Mouse (Mus musculus) MEL (cell line): Measurements from ENCODE around the gene Nanp. TPM values are rescaled to one million over a fixed set of nuclear protein-coding genes. Genes with fewer than 3 reads are reported as not detected.
A peak's percentile ranks its signal among the peaks of the same experiment; 100 is the strongest.

Experiments used
- DNase-seq: peaks from one replicate; pipeline ENCODE4 v3.0.0; 2011; ENCODE audit warnings: low read depth, low spot score
- H3K27ac ChIP-seq: 2 replicates; pipeline ENCODE4 v1.5.1; 2012; ENCODE audit warnings: low read depth, mild to moderate bottlenecking, control low read depth, low read length, moderate library complexity; ENCODE audit not compliant: control insufficient read depth
- H3K27me3 ChIP-seq, 2 experiments: fragments of 150-350 bp in 1 of 2; sonication (generic) in 1 of 2; 2 replicates each; pipeline ENCODE4 v1.6.1; 2012; ENCODE audit warnings: low read length in 2 of 2, mild to moderate bottlenecking in 2 of 2, improper control_type of control experiment in 1 of 2, moderate library complexity in 1 of 2; ENCODE audit not compliant: insufficient read depth in 2 of 2, control insufficient read depth in 1 of 2
- H3K36me3 ChIP-seq, 2 experiments: 2 replicates each; pipeline ENCODE4 v1.6.1; 2012 to 2014; ENCODE audit warnings: low read length in 2 of 2, improper control_type of control experiment in 1 of 2, inconsistent platforms in 1 of 2, mild to moderate bottlenecking in 1 of 2; ENCODE audit not compliant: insufficient read depth in 2 of 2, control insufficient read depth in 1 of 2
- H3K4me1 ChIP-seq, 2 experiments: fragments of 150-350 bp in 1 of 2; sonication (generic) in 1 of 2; 2 replicates each; pipeline ENCODE4 v1.6.1; 2012; ENCODE audit warnings: low read length in 2 of 2, improper control_type of control experiment in 1 of 2, mild to moderate bottlenecking in 1 of 2; ENCODE audit not compliant: insufficient read depth in 2 of 2, control insufficient read depth in 1 of 2
- H3K4me3 ChIP-seq, 2 experiments: fragments of 150-350 bp in 1 of 2; sonication (generic) in 1 of 2; 2 replicates each; pipeline ENCODE4 v1.5.1; 2012; ENCODE audit warnings: low read depth in 2 of 2, low read length in 2 of 2, mild to moderate bottlenecking in 2 of 2, moderate library complexity in 2 of 2, control low read depth in 1 of 2, improper control_type of control experiment in 1 of 2; ENCODE audit not compliant: control insufficient read depth in 1 of 2, insufficient read depth in 1 of 2
- H3K79me2 ChIP-seq: 2 replicates; pipeline ENCODE4 v1.6.1; 2012; ENCODE audit warnings: mild to moderate bottlenecking, low read length, moderate library complexity; ENCODE audit not compliant: control insufficient read depth, poor library complexity, insufficient read depth
- H3K9ac ChIP-seq: 2 replicates; pipeline ENCODE4 v1.6.1; 2012; ENCODE audit warnings: low read depth, mild to moderate bottlenecking, control low read depth, low read length, moderate library complexity; ENCODE audit not compliant: control insufficient read depth, poor library complexity, severe bottlenecking
- H3K9me3 ChIP-seq: fragments of 150-350 bp; sonication (generic); replicated peaks from 2 replicates; pipeline ENCODE4 v1.6.1; 2012; ENCODE audit warnings: mild to moderate bottlenecking, low read length, improper control_type of control experiment, moderate library complexity; ENCODE audit not compliant: insufficient read depth
- E2F4 ChIP-seq: IDR thresholded peaks from 2 replicates; pipeline ENCODE4 v1.6.1; 2011; ENCODE audit warnings: low read depth, low read length, improper control_type of control experiment, borderline replicate concordance
- EP300 ChIP-seq, 2 experiments: IDR thresholded peaks; 2 replicates each; pipeline ENCODE4 v1.6.1; 2011; ENCODE audit warnings: improper control_type of control experiment in 2 of 2, low read length in 2 of 2, low read depth in 1 of 2, mild to moderate bottlenecking in 1 of 2
- GATA1 ChIP-seq: IDR thresholded peaks from 2 replicates; pipeline ENCODE4 v1.6.1; 2011; ENCODE audit warnings: low read depth, low read length, improper control_type of control experiment
- HCFC1 ChIP-seq: IDR thresholded peaks from 2 replicates; pipeline ENCODE4 v1.6.1; 2012; ENCODE audit warnings: low read depth, mild to moderate bottlenecking, inconsistent platforms, low read length, improper control_type of control experiment, moderate library complexity
- JUND ChIP-seq: IDR thresholded peaks from 2 replicates; pipeline ENCODE4 v1.6.1; 2011; ENCODE audit warnings: low read depth, mild to moderate bottlenecking, improper control_type of control experiment, low read length
- MAFK ChIP-seq: IDR thresholded peaks from 2 replicates; pipeline ENCODE4 v1.6.1; 2011; ENCODE audit warnings: low read depth, mild to moderate bottlenecking, low read length, improper control_type of control experiment, borderline replicate concordance
- MAZ ChIP-seq: IDR thresholded peaks from 2 replicates; pipeline ENCODE4 v1.6.1; 2012; ENCODE audit warnings: low read depth, mild to moderate bottlenecking, inconsistent platforms, low read length, improper control_type of control experiment
- MEF2A ChIP-seq: IDR thresholded peaks from 2 replicates; pipeline ENCODE4 v1.6.1; 2014; ENCODE audit warnings: low read depth, mild to moderate bottlenecking, inconsistent platforms, low read length, improper control_type of control experiment; ENCODE audit not compliant: poor library complexity, insufficient replicate concordance, severe bottlenecking; ENCODE audit errors: extremely low read depth
- MXI1 ChIP-seq: IDR thresholded peaks from 2 replicates; pipeline ENCODE4 v1.6.1; 2011; ENCODE audit warnings: mild to moderate bottlenecking, low read depth, low read length, improper control_type of control experiment
- MYB ChIP-seq: IDR thresholded peaks from 2 replicates; pipeline ENCODE4 v1.6.1; 2011; ENCODE audit warnings: mild to moderate bottlenecking, low read depth, low read length, improper control_type of control experiment
- RCOR1 ChIP-seq: IDR thresholded peaks from 2 replicates; pipeline ENCODE4 v1.6.1; 2012; ENCODE audit warnings: low read depth, mild to moderate bottlenecking, inconsistent platforms, low read length, improper control_type of control experiment
- SIN3A ChIP-seq: IDR thresholded peaks from 2 replicates; pipeline ENCODE4 v1.6.1; 2012; ENCODE audit warnings: low read length, improper control_type of control experiment, inconsistent platforms
- TAL1 ChIP-seq: IDR thresholded peaks from 2 replicates; pipeline ENCODE4 v1.6.1; 2012; ENCODE audit warnings: mild to moderate bottlenecking, inconsistent platforms, low read length, moderate library complexity, mixed read lengths
- ZC3H11A ChIP-seq: IDR thresholded peaks from 2 replicates; pipeline ENCODE4 v1.6.1; 2012; ENCODE audit warnings: low read depth, mild to moderate bottlenecking, inconsistent platforms, low read length, improper control_type of control experiment
- ZMIZ1 ChIP-seq: IDR thresholded peaks from 2 replicates; pipeline ENCODE4 v1.6.1; 2012; ENCODE audit warnings: low read depth, mild to moderate bottlenecking, inconsistent platforms, low read length, improper control_type of control experiment, moderate library complexity
- polyA plus RNA-seq, 2 experiments: library from polyadenylated mRNA; stranded (reverse) in 1 of 2; unstranded in 1 of 2; fragments of >175 nt in 1 of 2; fragments of >200 nt in 1 of 2; gene quantifications; 2 replicates each; pipeline versions ENCODE4 v1.2.1 to v1.2.4; 2012; ENCODE audit warnings: low replicate concordance in 2 of 2, low read depth in 1 of 2; ENCODE audit not compliant: insufficient read length in 2 of 2, insufficient read depth in 1 of 2, missing spikeins in 1 of 2
- total RNA-seq: library from RNA; depleted of rRNA; stranded (reverse); fragments of 300-350 nt; gene quantifications from 2 replicates; pipeline ENCODE4 v1.2.3, GENCODE M21; 2012

The Nanp gene
- total and polyA plus RNA-seq, 3 experiments: 14.6 to 25.4 TPM; not detected in 1

DNA sequence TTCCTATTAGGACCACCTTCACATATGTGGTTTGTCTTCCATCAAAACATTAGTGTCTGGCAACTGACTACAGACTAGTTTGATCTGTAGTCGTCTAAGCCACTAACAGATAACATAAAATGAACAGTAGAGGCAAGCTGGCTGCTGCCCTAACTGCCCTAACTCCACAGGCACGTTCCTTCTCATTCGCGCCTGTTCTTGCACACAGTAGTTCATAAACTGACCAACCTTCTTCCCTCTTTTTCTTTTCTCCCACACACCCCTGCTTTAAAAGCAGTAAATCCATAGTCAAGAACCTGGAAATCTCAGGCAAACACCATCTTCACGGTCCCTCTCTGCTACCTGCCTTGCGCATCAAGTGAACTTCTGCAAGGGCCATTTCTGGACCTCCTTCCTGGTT, 31.2 kb downstream of the Nanp start:
- peaks cover 29% of the 10 kb centered on the region for H3K79me2 ChIP-seq
- H3K27ac ChIP-seq: no peak overlapping the region
- H3K36me3 ChIP-seq: peaks cover 0 to 49% of the 10 kb centered on the region in 2 experiments; a peak in 2 of 4 replicates
- H3K9me3 ChIP-seq: no peaks in the 10 kb centered on the region
- DNase-seq: no peak
- no peaks in the 10 kb centered on the region for H3K27me3 ChIP-seq
- peaks cover 36 to 40% of the 10 kb centered on the region in 2 experiments for H3K4me1 ChIP-seq
- H3K9ac ChIP-seq: peak overlapping the region; percentile 92
- peak overlapping the region; percentile 84 to 87 for H3K4me3 ChIP-seq
- TF ChIP-seq MYB (no peak), MAZ (no peak), HCFC1 (no peak), TAL1 (no peak), JUND (no peak), MXI1 (0 out of 2 replicates have a peak, but pooled peaks have one; percentile 2), SIN3A (no peak)

DNA sequence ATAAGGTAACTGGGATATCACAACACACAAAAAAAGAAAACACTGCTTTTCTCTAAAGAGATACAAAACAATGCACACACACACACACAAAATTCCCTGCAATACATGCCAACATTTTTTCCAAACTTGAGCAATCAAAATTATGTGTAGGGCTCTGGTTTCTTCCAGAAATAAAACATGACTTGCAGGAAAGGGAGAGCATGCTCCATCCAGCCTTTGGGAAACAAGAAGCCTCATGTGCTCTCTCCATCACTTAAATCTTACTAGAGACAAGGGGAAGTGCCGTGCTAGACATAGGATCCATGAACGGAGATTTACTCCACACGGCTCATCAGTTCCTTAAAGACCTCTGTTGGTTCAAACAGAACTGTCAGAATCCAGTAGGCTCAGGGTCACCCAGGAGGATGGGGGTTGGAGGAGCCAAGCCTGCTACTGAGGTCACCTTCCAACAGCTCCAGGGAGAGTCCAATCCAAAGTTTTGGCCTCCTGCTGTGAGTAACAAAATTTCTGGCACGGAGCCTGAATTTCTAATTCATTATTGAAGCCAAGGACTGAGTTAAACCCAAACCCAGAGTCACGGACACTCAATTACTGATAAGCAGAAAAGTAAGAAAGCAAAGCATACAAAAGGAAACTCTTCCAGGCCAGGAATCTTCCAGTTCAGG, 32.8 kb downstream of the Nanp start:
- no peak for TF ChIP-seq ZMIZ1
- no peak for TF ChIP-seq MAFK
- TF ChIP-seq RCOR1: no peak
- TF ChIP-seq JUND: no peak
- TF ChIP-seq E2F4: no peak
- TF ChIP-seq MEF2A: no peak
- Histone ChIP-seq H3K27me3 (no peaks in the 10 kb centered on the region), H3K27ac (no peak overlapping the region), H3K4me1 (peaks cover 32 to 49% of the 10 kb centered on the region in 2 experiments), H3K79me2 (peaks cover 35% of the 10 kb centered on the region), H3K9ac (no peak overlapping the region), H3K9me3 (no peaks in the 10 kb centered on the region), H3K4me3 (no peak overlapping the region), H3K36me3 (peaks cover 0 to 54% of the 10 kb centered on the region in 2 experiments; a peak in 2 of 4 replicates)
- DNase-seq: no peak

DNA sequence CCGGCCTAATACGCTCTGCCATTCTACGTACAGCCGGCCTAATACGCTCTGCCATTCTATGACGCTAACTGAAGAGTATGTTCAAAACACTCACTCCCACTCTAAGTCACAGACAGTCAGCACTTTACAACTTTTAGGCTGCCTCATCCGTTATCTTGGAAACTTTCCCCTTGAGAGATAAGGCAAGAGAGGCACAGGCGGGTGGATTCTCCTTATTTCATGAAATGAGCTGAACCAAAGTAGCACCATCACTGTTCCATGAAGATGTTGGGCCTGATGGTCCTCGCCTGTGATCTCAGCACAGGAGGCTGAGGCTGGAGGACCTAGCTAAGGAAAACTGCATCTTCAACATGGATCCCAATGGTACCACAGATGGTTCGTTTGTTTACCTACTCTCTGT, 34.8 kb downstream of the Nanp start:
- Histone ChIP-seq H3K4me1 (peaks cover 20 to 39% of the 10 kb centered on the region in 2 experiments), H3K27ac (no peak overlapping the region), H3K27me3 (no peaks in the 10 kb centered on the region), H3K9ac (no peak overlapping the region), H3K79me2 (peaks cover 36% of the 10 kb centered on the region), H3K9me3 (no peaks in the 10 kb centered on the region), H3K4me3 (no peak overlapping the region), H3K36me3 (peaks cover 0 to 40% of the 10 kb centered on the region in 2 experiments; a peak in 2 of 4 replicates)
- DNase-seq: no peak
- no peak for TF ChIP-seq ZC3H11A
- peak; percentile 71 for TF ChIP-seq GATA1
- TF ChIP-seq EP300 (IDR thresholded peaks at IDR 0.05; ENCODE audit: low read depth in 1 of 2, low read length in 2 of 2): peak in 1 of 2 experiments; percentile 50; a peak in 1 of 4 replicates
